Mouse (Mus musculus) layer of hippocampus, postnatal 36 days (tissue): ENCODE measurements around the gene Col8a2. TPM values are rescaled to one million over a fixed set of nuclear protein-coding genes. Genes with fewer than 3 reads are reported as not detected.
A peak's percentile ranks its signal among the peaks of the same experiment; 100 is the strongest.

ENCODE experiments used
- DNase-seq, 2 experiments: peaks; one replicate each; pipeline ENCODE4 v3.0.0; 2022
- total RNA-seq, 2 experiments: library from RNA; stranded (reverse); gene quantifications; 2 replicates each; pipeline ENCODE4 v1.2.3; 2021

Gene Col8a2
- total RNA-seq, 2 experiments from 2014 or later = 0.60 to 1.3 TPM

DNA sequence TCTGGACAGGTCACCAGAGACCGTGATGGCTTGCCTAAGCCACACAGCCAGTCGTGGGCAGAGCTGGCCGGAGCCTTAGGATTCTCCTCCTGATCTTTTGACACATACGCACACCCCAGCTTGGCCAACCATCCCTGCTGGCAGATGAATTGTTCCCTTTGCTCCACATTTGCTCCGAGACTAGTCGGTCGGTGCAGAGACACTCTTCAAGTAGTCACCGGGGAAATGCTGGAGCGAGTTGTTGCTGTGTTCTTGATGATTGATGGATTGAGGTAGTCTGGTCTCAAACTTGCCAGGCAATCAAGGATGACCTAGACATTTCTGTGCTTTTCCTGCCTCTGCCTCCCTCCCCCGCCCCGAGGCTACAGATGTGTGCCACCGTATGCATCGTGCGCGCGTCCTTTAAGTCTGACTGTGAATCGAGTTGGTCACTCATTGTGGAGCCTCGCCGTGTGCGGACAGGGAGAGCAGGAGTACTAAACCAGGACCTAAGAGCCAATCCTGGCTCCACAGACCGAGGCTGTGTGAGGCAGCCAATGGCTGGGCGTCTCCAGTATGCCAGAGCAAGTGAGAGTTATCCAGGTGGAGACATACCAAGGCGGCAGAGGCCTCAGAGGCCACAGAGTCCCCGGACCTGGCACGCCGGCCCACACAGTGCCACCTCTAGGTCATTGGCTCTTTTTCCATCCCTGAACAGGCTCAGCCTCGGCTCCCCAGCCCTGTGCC is 15.2 kb downstream of the Col8a2 start:
- no peak for DNase-seq

DNA sequence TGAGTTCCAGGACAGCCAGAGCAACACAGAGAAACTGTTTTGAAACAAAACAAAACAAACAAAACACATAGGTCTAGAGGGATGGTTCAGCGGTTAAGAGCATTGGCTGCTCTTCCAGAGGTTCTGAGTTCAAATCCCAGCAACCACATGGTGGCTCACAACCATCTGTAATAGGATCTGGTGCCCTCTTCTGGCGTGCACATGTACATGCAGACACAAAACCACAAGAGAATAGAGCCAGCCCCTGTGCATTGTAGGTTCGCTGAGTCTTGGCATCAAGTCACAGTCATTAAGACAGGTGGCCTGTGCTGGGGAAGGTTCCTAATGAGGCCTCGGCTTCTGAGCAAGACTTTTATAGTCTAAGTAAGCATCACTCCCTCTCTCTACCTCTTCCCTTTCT is 17.3 kb downstream of the Col8a2 start:
- no peak for DNase-seq

DNA sequence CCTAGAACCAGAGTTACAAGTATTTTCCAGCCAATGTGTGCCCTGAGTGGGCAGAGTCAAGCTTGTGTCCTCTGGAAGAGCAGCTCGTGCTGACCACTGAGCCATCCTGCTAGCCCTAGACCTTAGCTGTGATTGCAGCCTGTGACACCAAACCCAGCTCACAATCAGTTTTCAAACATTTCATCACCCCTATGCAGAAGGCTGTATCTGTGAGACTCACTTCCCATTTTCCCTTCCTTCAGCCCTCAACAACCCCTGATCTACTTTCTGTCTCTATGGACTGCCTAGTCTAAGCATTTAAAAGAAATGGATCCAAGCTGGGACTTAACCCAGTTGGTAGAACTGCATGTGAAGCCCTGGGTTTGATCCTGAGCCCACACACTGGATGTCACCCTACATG is 18.8 kb downstream of the Col8a2 start:
- no peak for DNase-seq

DNA sequence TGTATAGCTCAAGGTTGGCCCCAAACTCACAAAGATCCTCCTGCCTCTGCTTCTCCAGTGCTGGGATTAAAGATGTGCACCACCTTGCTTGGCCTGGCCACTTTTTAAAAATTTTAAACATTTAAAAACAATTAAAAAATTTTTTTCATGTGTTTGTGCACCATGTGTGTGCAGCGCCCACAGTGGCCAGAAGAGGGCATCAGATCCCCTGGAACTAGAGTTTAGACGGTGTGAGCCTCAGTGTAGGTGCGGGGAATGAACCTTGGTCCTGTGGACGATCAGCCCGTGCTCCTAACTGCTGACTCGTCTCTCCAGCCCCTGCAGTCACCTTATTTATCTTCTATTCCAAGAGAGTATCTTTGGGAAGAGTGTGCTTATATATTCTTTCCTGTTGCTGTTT is 19.5 kb downstream of the Col8a2 start:
- DNase-seq = no peak

DNA sequence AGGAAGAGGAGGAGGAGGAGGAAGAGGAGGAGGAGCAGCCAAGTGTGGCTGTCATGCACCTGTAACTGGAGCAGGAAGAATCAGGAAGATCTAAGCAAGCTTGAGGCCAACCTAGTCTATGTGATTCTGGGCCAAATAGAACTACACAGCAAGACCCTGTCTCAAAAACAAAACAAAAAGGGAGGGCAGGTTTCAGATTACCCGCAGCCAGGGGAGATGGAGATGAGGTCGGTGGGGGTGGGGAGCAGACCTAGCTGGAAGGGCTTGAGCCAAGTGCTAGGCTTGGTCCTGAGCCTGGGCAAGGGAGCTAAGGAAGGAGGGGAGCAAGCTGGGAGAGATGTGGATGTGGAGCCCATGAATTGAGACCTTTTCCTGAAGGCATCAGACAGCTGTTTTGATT is 20.2 kb downstream of the Col8a2 start:
- DNase-seq = no peak

DNA sequence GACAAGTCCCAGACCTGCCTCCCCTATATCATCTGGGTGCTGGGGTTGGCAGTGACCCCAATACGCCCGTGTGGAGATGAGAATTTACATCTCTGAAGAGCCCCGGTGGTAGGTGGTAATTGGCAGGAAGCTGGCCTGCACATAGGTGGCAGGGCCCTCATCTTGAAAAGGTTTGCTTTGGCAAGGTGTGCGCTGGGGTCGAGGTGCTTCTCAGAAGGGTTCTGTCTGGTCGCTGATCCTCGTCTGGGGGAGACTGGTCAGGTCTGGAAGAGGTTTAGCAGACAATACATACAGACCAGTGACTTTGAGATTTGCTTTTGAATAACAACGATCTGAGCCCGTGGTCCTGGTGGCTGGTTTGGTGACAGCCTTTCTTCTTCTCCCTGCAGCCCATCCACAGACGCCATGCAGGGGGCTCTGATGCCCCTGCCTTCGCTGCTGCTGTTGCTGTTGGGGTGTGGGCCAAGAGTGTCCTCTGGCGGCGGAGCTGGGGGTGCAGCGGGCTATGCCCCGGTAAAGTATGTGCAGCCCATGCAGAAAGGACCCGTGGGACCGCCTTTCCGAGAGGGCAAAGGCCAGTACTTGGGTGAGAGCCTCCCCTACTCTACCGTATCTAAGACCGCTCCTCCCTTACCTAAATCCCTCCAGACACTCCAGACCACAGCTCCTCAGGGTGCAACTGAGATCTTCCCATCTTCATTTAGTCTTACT is 22.8 kb downstream of the Col8a2 start:
- DNase-seq = no peak

DNA sequence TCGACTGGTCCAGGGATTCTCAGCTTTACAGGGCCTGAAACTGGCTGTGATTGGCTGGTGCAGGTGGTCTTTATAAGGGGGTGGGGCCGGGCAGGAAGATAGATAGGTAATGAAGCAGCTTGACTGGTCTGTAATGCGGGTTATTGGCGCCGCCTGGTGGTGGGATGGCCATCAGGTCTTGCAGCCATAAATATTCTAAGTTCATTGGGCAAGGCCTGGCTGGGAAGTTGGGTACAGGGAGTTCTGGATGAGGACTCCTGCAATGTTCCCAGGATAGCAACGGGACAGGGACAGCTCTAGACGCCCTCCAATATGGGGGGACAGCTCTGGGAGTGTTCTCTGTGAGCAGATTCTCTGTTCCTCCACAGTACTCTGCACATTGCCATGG is 23.3 kb downstream of the Col8a2 start:
- peak; percentile 83 to 87 for DNase-seq

DNA sequence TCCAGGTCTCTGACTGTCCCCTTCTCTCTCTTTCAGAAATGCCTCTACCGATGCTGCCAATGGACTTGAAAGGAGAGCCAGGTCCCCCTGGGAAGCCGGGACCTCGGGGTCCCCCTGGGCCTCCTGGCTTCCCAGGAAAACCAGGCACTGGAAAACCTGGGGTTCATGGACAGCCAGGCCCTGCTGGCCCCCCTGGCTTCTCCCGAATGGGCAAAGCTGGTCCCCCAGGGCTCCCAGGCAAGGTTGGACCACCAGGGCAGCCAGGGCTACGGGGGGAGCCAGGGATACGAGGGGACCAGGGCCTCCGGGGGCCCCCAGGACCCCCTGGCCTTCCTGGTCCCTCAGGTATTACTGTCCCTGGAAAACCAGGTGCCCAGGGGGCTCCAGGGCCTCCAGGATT is 23.8 kb downstream of the Col8a2 start:
- DNase-seq = no peak

DNA sequence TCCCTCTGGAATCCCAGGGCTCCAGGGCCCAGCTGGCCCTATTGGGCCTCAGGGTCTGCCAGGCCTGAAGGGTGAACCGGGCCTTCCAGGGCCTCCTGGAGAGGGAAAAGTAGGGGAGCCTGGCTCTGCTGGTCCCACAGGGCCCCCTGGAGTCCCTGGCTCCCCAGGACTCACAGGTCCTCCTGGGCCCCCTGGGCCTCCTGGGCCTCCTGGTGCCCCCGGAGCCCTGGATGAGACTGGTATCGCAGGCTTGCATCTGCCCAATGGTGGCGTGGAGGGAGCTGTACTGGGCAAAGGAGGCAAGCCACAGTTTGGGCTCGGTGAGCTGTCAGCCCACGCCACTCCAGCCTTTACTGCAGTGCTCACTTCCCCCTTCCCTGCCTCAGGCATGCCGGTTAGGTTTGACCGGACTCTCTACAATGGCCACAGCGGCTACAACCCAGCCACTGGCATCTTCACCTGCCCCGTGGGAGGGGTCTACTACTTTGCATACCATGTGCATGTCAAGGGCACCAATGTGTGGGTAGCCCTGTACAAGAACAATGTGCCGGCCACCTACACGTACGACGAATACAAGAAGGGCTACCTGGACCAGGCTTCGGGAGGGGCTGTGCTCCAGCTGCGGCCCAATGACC is 25.1 kb downstream of the Col8a2 start:
- no peak for DNase-seq

DNA sequence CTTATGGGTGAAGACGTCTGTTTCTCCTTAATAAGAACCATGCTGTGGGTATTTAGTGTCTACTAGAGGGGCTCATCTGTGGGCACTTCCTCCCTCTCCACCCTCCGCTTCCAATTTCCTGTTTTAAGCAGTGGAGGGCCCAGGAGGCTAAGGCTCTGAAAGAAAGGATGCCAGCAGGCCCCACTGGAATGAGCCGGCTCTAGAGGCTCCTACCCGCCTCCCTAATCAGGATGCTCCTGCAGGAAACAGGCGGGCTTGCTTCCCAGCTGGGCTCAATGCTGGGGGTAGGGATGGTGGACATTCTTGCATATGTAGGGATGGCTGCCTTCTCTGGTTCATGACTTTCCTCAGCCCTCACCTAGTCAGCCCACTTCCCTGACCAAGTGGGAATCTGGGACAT is 26.6 kb downstream of the Col8a2 start:
- DNase-seq = no peak

DNA sequence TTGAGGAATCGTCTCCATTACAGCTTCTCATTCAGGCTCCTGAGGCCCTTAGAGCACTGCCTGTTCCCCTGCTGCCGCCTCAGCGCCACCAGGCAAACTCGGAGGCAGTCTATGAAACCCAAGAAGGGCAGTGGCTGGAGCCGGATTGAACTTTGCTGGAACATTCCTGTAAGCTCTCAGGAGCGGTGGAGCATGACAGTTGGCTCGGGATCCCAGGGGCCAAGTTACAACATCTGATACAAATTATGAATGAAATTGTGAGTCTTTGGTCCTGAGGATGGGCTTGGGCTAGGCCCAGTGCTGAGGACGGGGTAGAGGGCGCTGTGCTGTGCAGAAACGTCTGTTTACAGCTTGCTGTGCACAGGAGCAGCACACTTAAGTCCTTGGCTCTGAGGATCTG is 27.8 kb downstream of the Col8a2 start:
- no peak for DNase-seq

DNA sequence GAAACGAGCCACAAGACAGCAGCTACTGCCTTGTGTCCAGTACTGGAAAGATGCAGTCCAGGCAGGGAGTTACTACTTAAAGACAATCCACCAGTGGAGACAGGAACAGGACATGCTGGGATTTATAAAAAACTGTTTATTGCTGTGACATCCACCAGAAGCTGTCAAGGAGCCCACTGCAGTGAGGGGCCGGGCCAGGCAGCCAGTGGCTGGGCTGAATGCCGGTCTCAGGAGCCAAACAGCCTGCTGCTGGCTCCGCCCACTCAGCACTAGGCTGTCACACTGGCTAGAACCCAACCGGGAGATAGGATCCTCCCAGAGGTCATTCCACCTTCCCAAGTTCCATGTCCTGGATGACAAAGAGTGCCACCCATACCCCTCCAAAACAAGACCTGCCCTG is 29.3 kb downstream of the Col8a2 start:
- peak in 1 of 2 experiments; percentile 45 for DNase-seq

DNA sequence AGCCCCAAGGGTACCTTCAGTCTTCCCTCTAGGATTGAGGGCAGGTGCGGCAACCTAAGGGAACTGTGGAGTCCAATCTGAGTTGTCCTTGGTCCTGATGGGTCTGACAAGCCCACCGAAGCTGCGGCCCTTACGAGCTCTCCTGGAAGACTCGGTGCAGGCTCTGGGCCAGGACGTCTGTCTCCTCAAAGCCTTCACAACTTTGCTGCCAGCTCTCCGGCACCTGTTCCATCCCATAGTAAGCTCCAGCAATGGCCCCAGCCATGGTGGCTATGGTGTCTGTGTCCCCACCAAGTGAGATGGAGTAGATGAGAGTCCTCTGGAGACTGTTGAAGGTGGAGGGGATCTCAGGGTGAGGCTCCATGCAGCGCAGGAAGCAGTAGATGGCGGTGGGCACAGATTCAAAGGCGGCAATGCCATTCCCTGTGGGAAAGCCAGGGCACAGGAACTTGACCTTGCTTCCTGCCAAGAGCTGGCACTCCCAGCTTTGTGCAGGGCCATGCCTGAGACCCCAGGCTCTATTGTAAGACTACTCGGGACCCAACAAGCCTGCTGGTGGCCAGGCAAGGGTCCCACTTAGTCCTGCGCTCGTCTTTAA is 29.9 kb downstream of the Col8a2 start:
- DNase-seq = no peak

DNA sequence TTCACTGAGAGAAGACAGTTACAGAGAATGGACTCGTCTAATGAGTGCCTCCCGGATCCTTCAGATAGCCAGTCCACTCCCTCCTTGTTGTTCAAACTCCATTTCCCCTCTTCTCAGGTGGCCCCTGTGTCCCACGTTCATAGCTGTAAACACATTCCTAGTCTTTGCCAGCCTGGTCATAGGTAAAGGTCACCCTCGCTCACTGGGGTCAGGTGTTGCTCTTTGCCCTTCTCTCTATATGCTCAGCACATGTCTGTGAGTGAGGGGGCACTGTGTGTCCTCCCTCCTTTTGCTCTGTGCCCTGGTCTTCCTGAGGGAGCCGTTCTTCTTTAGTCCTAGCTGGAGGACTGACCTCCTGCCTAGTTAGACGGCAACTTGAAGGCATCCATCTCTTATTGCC is 33.2 kb downstream of the Col8a2 start:
- no peak for DNase-seq

DNA sequence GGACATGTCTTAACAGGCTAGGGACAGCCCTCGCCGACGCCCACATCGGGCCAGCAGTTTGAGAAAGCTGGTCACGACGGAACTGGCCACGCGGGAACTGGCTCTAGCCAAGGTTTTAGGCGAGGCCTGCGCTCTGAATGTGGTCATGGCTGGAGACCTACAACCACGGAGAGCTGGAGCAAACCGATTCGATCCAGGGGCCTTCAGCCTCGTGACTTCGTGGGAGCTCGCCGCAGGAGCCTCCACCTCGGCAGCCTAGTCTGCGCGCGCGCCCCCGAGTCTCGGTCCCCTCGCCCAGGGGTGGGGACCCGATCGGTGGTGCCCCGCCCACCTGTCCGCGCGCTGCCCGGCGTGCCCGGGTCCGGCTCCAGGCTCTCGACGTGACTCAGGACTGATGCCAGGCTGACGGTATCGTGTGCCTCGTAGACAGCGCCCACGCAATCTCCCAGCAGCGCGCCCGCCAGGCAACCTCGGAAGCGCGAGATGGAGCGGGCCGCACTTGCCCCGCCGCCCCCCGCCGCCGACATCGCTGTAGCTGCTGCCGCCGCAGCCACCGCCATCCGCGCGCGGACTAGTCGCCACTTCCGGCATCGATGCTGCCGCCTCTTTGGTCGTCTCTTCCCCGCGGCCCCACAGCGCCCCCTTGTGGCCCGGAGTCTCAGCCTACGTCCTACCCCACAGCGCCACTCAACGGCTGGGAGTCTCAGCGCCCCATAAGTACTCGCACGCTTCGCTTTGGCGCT is 34.7 kb downstream of the Col8a2 start, which contains the start of gene Adprhl2:
Gene Adprhl2, minus strand, starts transcription at position 593 of the 743 bp plus-strand sequence.
- peak; percentile 98 to 99 for DNase-seq

DNA sequence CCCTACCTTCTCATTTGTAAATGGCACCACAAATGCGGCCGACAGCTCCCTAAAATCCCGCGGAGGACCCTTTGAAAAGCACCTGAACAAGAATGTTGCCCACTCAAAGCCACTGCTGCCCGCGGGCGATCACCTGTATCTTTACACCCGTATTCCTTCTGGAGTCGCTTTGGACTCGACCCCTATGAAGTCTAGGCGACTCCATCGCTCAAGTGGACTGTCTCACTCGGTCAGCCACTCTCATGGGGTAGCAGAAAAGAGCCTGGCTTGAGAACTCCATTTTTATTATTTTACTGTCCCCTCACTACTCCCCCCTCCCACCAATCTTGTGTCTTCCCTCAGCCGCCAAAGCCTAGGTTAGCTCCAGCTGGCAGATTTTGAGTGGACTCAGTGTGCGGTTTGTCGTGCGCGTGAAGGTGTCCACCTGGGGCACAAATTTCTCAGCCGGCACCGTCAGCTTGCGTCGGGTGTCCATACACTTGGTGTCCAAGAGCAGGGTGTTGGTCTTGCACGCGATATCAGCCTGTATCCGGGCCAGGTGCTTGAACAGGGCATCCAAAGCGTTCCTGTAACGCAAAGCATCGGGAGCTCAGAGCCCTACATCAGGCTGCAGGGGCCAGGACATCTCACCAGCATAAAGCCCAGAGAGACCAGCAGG is 35.4 kb downstream of the Col8a2 start:
- no peak for DNase-seq

DNA sequence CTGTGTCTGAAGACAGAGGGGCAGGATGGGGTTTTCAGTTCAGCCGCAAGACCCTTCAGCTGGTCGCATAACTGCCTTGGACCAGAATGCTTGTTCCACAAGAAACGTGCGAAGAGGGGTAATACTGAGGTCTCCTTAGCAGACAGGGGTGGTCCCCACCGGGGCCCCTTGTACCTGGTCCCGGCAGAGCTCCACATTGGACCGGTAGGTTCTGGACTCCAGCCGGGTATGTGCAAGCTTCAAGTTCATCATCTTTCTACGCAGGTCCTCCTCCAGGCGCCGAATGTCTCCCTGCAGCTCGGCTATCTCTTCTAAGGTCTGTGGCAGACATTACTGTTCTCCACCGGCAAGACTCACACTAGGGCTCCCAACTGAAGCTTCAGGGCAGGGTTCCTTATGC is 36.1 kb downstream of the Col8a2 start:
- DNase-seq = no peak

DNA sequence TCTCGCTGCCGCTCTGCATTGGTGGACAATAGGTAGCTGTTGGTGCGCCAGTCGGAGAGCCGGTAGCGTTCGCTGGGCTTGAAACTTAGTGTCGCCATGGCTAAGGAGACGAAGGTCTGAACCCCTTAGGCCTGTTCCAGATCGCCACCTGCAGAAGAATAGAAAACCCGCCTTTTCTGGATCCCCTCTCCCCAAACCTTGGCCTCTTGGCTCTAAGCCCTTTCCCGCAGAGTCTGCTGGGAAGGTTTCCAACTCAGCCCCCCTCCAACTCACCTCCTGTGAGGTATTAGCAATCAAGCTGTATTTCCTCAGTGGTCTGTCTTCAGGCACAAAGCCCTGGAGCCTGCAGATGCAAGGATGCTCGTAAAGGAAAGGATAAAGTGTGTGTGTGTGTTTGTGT is 38.3 kb downstream of the Col8a2 start:
- no peak for DNase-seq

DNA sequence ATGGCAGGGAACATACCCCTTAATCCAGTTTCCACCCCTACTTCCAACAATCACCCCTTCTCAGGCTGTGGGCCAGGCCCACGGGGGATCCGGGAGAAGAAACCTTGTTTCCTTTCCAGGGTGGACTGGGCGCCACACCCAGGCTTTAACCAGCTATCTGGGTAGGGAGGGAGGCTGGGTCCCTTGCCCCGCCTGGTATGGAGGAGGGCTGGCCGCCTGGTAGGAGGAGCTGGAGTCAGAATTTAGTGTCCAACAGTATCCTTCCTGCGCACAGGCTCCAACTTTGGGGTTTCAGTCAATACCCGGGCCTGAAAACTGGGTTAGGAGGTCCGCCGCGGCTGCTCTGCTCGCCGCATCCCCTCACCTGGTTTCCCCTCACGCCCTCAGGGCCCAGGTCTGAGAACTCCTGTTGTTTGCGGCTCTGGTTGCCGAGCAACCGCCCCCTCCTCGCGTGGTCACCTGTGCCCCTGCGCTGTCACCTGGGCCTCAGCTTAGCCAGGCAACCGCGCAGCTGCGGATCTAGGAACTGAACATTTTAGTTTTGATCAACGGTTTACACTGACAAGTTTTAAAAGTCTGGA is 38.8 kb downstream of the Col8a2 start, which contains the start of gene Tekt2:
Gene Tekt2, minus strand, starts transcription at position 408 of the 581 bp plus-strand sequence.
- DNase-seq = no peak

DNA sequence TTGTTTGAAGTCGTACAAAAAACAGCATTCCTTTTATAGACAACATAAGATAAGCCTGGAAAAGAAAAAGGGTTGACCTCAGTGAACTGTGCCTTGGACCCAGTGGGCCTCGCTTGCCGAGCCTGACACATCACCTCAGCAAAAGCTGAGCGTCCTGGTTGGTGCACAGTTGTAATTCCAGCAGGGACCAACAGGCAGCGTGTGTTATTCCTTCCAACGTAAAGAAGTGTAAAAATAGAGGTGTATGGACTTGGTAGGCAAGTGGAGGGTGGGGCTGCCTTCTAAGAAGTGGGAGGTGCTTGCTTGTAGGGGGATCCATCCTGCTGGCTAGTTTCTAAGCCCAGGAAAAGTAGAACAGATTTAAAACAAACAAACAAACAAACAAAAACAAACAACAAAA is 39.4 kb downstream of the Col8a2 start:
- DNase-seq = no peak

DNA sequence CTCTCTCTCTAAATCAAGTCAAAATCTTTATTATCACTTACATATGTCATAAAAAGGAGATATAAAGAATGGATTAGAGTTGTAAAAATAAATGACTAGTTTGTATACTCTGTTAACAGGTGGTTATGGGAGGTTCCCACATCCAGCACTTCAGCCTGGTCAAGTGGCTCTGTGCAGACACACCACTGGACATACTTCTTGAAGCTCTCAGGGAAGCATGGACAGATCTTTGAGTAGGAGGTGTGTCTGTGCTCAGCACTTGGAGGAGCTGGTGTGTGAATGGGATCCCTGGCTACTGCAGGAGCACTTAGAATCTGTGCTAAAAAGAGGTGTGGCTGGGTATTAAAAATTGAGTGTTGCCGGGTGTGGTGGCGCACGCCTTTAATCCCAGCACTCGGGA is 43.7 kb downstream of the Col8a2 start:
- DNase-seq = no peak

DNA sequence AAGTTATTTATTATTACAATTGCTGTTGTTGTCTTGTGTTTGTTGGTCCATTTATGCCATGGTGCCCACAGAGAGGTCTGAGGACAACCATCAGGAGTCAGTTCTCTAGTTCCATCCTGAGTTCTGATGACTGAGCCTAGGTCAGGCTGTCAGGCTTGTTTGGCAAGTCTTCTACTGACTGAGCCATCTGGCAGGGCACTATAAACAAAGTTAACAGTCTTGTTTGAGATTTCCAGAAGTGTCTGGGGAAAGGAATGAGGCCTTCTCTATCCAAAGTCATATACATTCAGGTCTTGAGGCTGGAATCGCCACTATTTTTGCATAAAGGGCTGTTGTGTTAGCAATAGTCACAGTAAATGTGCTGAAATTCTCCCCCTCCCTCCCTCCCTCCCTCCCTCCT is 45.2 kb downstream of the Col8a2 start:
- no peak for DNase-seq
